Mouse (Mus musculus) Muller cell, postnatal 12 days (primary cell): ENCODE results near the gene Ccr9.
"Not testable (repeated sequence)": the region's sequence is repeated elsewhere in the genome, so short reads cannot be mapped to it uniquely, and the experiment has no call there.

Experiments
- DNase-seq: peaks from one replicate; pipeline ENCODE4 v3.0.0-alpha.2; 2015; ENCODE audit errors: inconsistent ontology term

Ccr9 gene

GRCm38 (mm10) chr9:123716301-123716700 lies 38.1 kb downstream of the Ccr9 start:
- DNase-seq: no peak

- DNase-seq: peak; percentile 98
Measured at GRCm38 (mm10) chr9:123717186-123718008, 39.2 kb downstream of the Ccr9 start, which contains the start of gene Lztfl1. Gene Lztfl1 (minus strand): TSS chr9:123717697.

- no peak for DNase-seq
Measured at GRCm38 (mm10) chr9:123722737-123723493, 44.7 kb downstream of the Ccr9 start.

GRCm38 (mm10) chr9:123731271-123731670 lies 53.0 kb downstream of the Ccr9 start:
- DNase-seq: no peak

GRCm38 (mm10) chr9:123734133-123734532 lies 55.9 kb downstream of the Ccr9 start:
- DNase-seq: no peak

GRCm38 (mm10) chr9:123740799-123741198 lies 62.6 kb downstream of the Ccr9 start:
- no peak for DNase-seq

- DNase-seq: not testable (repeated sequence)
Measured at GRCm38 (mm10) chr9:123749687-123750086, 71.4 kb downstream of the Ccr9 start.

- no peak for DNase-seq
Measured at GRCm38 (mm10) chr9:123754333-123754732, 76.1 kb downstream of the Ccr9 start.

GRCm38 (mm10) chr9:123756752-123757151 lies 78.5 kb downstream of the Ccr9 start:
- DNase-seq: no peak

GRCm38 (mm10) chr9:123757326-123757725 lies 79.1 kb downstream of the Ccr9 start:
- DNase-seq: no peak

- DNase-seq: no peak
Measured at GRCm38 (mm10) chr9:123758156-123758555, 79.9 kb downstream of the Ccr9 start.

- DNase-seq: no peak
Measured at GRCm38 (mm10) chr9:123758645-123759044, 80.4 kb downstream of the Ccr9 start.

GRCm38 (mm10) chr9:123760806-123761205 lies 82.6 kb downstream of the Ccr9 start:
- no peak for DNase-seq

GRCm38 (mm10) chr9:123762886-123763285 lies 84.6 kb downstream of the Ccr9 start:
- no peak for DNase-seq

- DNase-seq: no peak
Measured at GRCm38 (mm10) chr9:123763771-123764170, 85.5 kb downstream of the Ccr9 start.

- DNase-seq: no peak
Measured at GRCm38 (mm10) chr9:123766996-123767395, 88.8 kb downstream of the Ccr9 start.

GRCm38 (mm10) chr9:123768443-123768842 lies 90.2 kb downstream of the Ccr9 start:
- DNase-seq: peak; percentile 19

GRCm38 (mm10) chr9:123769532-123769931 lies 91.3 kb downstream of the Ccr9 start:
- DNase-seq: no peak

GRCm38 (mm10) chr9:123773299-123773698 lies 95.1 kb downstream of the Ccr9 start:
- DNase-seq: not testable (repeated sequence)

GRCm38 (mm10) chr9:123788855-123789529 lies 110.8 kb downstream of the Ccr9 start:
- DNase-seq: no peak

GRCm38 (mm10) chr9:123796174-123796573 lies 117.9 kb downstream of the Ccr9 start:
- peak; percentile 24 for DNase-seq

- no peak for DNase-seq
Measured at GRCm38 (mm10) chr9:123801527-123801926, 123.3 kb downstream of the Ccr9 start.
